Mouse (Mus musculus) midbrain, postnatal 0 days (tissue): ENCODE data around the gene Thsd4. TPM values are rescaled to one million over a fixed set of nuclear protein-coding genes. Genes with fewer than 3 reads are reported as not detected.

ENCODE experiments used
- ATAC-seq: fragments of 200-750 bp; cut with Nextera tagmentation; 2 replicates; pipeline ENCODE4 v1.8.0; 2017; ENCODE audit warnings: moderate number of reproducible peaks, mild to moderate bottlenecking, moderate TSS enrichment, moderate library complexity; ENCODE audit not compliant: low FRiP score
- DNase-seq: peaks from one replicate; pipeline ENCODE4 v3.0.0-alpha.2; 2015; ENCODE audit warnings: low spot score
- H3K27ac ChIP-seq: fragments of 300-500 bp; sonication (generic); 2 replicates; pipeline ENCODE4 v1.5.1; 2014; ENCODE audit warnings: low read depth, mild to moderate bottlenecking, low read length, mixed read lengths
- H3K27me3 ChIP-seq: fragments of 300-500 bp; sonication (generic); 2 replicates; pipeline ENCODE4 v1.6.1; 2014; ENCODE audit warnings: low read length, control low read depth, mixed read lengths; ENCODE audit not compliant: insufficient read depth
- H3K36me3 ChIP-seq: fragments of 300-500 bp; sonication (generic); 2 replicates; pipeline ENCODE4 v1.6.1; 2014; ENCODE audit warnings: low read length, control low read depth, mixed read lengths; ENCODE audit not compliant: insufficient read depth
- H3K4me1 ChIP-seq: fragments of 300-500 bp; sonication (generic); 2 replicates; pipeline ENCODE4 v1.6.1; 2014; ENCODE audit warnings: mild to moderate bottlenecking, control low read depth, antibody characterized with exemption, low read length, mixed read lengths; ENCODE audit not compliant: insufficient read depth
- H3K4me2 ChIP-seq: fragments of 300-500 bp; sonication (generic); 2 replicates; pipeline ENCODE4 v1.6.1; 2014; ENCODE audit warnings: low read depth, mild to moderate bottlenecking, low read length, mixed read lengths; ENCODE audit not compliant: poor library complexity, severe bottlenecking
- H3K4me3 ChIP-seq: fragments of 300-500 bp; sonication (generic); 2 replicates; pipeline ENCODE4 v1.5.1; 2014; ENCODE audit warnings: low read depth, mild to moderate bottlenecking, low read length, moderate library complexity
- H3K9ac ChIP-seq: fragments of 300-500 bp; sonication (generic); replicated peaks from 2 replicates; pipeline ENCODE4 v1.6.1; 2014; ENCODE audit warnings: mild to moderate bottlenecking, low read length, moderate library complexity, mixed read lengths; ENCODE audit not compliant: poor library complexity, severe bottlenecking
- H3K9me3 ChIP-seq: fragments of 300-500 bp; sonication (generic); 2 replicates; pipeline ENCODE4 v1.6.1; 2016; ENCODE audit warnings: low read length, control low read depth
- CTCF ChIP-seq: IDR thresholded peaks from 2 replicates; pipeline ENCODE4 v1.5.1; 2016; ENCODE audit warnings: antibody characterized with exemption, mild to moderate bottlenecking
- WGBS: fragments of 180-500 bp; shearing (Covaris S2); extraction: QIAGEN DNeasy Blood & Tissue Kit; methylation state at CpG from one replicate; pipeline ENCODE4 v1.1.7; 2014; 5-methylcytosine and 5-hydroxymethylcytosine counted together
- polyA plus RNA-seq: library from polyadenylated mRNA; unstranded; fragments of >200 nt; fragmentation: Nextera tagmentation; extraction: Ambion mirVana; gene quantifications from 2 replicates; pipeline ENCODE4 v1.2.1, GENCODE M21; 2015
- total RNA-seq: library from RNA; depleted of rRNA; stranded (reverse); fragments of >200 nt; gene quantifications from 2 replicates; pipeline ENCODE4 v1.2.3, GENCODE M21; 2014

The Thsd4 gene
- total and polyA plus RNA-seq, 2 experiments from 2014 or later: 4.8 to 23.6 TPM

GRCm38 (mm10) chr9:60231981-60232881 lies 289.6 kb downstream of the Thsd4 start:
- H3K27ac ChIP-seq: no peak overlapping the region; the same call in 1 of the 2 replicates
- DNase-seq (no peak), ATAC-seq (no peak)
- H3K4me2 ChIP-seq: no peak overlapping the region
- 67% methylated on average over 9 of the region's 9 CpGs for WGBS
- H3K4me1 ChIP-seq: no peaks in the 10 kb centered on the region
- no peak for TF ChIP-seq CTCF
- H3K9me3 ChIP-seq: no peaks in the 10 kb centered on the region
- no peaks in the 10 kb centered on the region for H3K36me3 ChIP-seq
- no peak overlapping the region for H3K9ac ChIP-seq
- H3K4me3 ChIP-seq: no peak overlapping the region
- H3K27me3 ChIP-seq: no peaks in the 10 kb centered on the region

- no peak for TF ChIP-seq CTCF
- DNase-seq: no peak
- H3K9me3 ChIP-seq: no peaks in the 10 kb centered on the region
- WGBS: 76% methylated on average over 4 of the region's 4 CpGs
- H3K4me1 ChIP-seq: no peaks in the 10 kb centered on the region
- no peaks in the 10 kb centered on the region for H3K36me3 ChIP-seq
- H3K27me3 ChIP-seq: no peaks in the 10 kb centered on the region
- H3K4me2 ChIP-seq: no peak overlapping the region
- no peak overlapping the region for H3K27ac ChIP-seq
- ATAC-seq: no peak
- no peak overlapping the region for H3K9ac ChIP-seq
- H3K4me3 ChIP-seq: no peak overlapping the region
These were observed 292.4 kb downstream of the Thsd4 start for GRCm38 (mm10) chr9:60229496-60229895.

- no peak for TF ChIP-seq CTCF
These were observed 294.1 kb downstream of the Thsd4 start for GRCm38 (mm10) chr9:60227727-60228126.

GRCm38 (mm10) chr9:60226679-60227078 lies 295.2 kb downstream of the Thsd4 start:
- H3K36me3 ChIP-seq: no peaks in the 10 kb centered on the region
- H3K27me3 ChIP-seq: no peaks in the 10 kb centered on the region
- WGBS: 63% methylated on average over 4 of the region's 4 CpGs
- ATAC-seq: no peak
- DNase-seq: no peak
- H3K4me3 ChIP-seq: no peak overlapping the region
- H3K27ac ChIP-seq: no peak overlapping the region
- no peak for TF ChIP-seq CTCF
- no peak overlapping the region for H3K9ac ChIP-seq
- no peaks in the 10 kb centered on the region for H3K9me3 ChIP-seq
- no peak overlapping the region for H3K4me2 ChIP-seq
- peaks cover 3% of the 10 kb centered on the region for H3K4me1 ChIP-seq

More at GRCm38 (mm10) chr9:60227727-60228126, 294.1 kb downstream of the Thsd4 start:
- peaks cover 3% of the 10 kb centered on the region for H3K4me1 ChIP-seq
- ATAC-seq: no peak
- no peak overlapping the region for H3K27ac ChIP-seq
- no peaks in the 10 kb centered on the region for H3K9me3 ChIP-seq
- H3K4me3 ChIP-seq: no peak overlapping the region
- H3K27me3 ChIP-seq: no peaks in the 10 kb centered on the region
- WGBS: 69% methylated on average over 7 of the region's 7 CpGs
- H3K36me3 ChIP-seq: no peaks in the 10 kb centered on the region
- H3K4me2 ChIP-seq: no peak overlapping the region
- H3K9ac ChIP-seq: no peak overlapping the region
- DNase-seq: peak; percentile 46

GRCm38 (mm10) chr9:60226155-60226554 lies 295.7 kb downstream of the Thsd4 start:
- TF ChIP-seq CTCF: no peak
- H3K9me3 ChIP-seq: no peaks in the 10 kb centered on the region
- H3K4me3 ChIP-seq: no peak overlapping the region
- no peak for ATAC-seq
- no peak overlapping the region for H3K9ac ChIP-seq
- no peak for DNase-seq
- no peak overlapping the region for H3K27ac ChIP-seq
- no peak overlapping the region for H3K4me2 ChIP-seq
- H3K36me3 ChIP-seq: no peaks in the 10 kb centered on the region
- peaks cover 3% of the 10 kb centered on the region for H3K4me1 ChIP-seq
- 62% methylated on average over 14 of the region's 14 CpGs for WGBS
- no peaks in the 10 kb centered on the region for H3K27me3 ChIP-seq

- Histone ChIP-seq H3K9ac (no peak overlapping the region), H3K4me2 (no peak overlapping the region), H3K9me3 (no peaks in the 10 kb centered on the region), H3K4me1 (peaks cover 3% of the 10 kb centered on the region), H3K36me3 (no peaks in the 10 kb centered on the region), H3K27ac (no peak overlapping the region), H3K4me3 (no peak overlapping the region), H3K27me3 (no peaks in the 10 kb centered on the region)
- DNase-seq (no peak), ATAC-seq (no peak)
- WGBS: 86% methylated on average over 7 of the region's 7 CpGs
- no peak for TF ChIP-seq CTCF
These were observed 296.4 kb downstream of the Thsd4 start for GRCm38 (mm10) chr9:60225453-60225852.
